Mouse (Mus musculus): Measurements from ENCODE around the gene Tmem218.

Tmem218 gene

DNA sequence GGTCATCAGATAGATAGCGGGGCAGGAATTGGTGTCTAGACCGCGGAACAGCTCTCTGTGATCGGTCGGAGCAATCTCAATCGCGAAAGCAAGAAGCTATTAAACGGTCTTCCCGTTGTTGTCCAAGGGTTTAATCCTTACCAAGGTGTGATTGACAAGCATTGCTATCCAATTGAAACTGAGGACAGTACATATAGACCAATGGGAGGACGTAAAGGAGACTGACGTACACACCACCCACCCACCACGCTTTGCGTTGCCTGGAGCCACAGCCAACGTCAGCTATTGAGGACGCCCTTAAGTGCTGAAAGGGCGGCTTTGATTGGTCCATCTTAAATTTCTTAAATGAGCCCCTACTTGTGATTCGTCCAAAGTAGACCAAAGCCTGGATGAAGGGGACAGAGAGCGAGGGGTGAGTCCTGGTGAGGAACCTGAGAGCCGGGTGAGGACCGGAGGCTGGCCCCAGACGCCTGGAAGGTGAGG lies at the start of gene Tmem218:
TSS of gene Tmem218 (plus strand) at position 295 of the 483 bp plus-strand sequence.
- DNase-seq = peak; percentile 91

GRCm38 (mm10) chr9:37160686-37161085 lies 47.3 kb upstream of the Tmem218 start:
- DNase-seq = no peak

DNA sequence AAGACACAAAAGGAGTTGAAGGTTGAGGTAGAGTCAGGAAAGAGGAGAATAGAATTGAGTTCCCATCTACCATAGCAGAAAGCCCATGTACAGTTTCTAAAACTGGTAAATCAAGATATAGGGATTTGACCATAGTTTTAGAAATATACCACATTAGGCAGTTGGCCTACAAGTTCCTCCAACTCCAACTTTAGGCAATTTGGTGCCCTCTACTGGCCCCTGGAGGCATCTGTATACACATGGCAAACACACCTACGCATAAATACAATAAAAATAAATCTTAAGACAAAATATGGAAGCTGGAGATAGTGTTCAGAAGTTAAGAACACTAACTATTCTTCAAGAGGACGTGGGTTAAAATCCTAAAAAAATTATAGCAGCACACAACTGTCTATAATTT lies 41.1 kb upstream of the Tmem218 start:
- no peak for DNase-seq

DNA sequence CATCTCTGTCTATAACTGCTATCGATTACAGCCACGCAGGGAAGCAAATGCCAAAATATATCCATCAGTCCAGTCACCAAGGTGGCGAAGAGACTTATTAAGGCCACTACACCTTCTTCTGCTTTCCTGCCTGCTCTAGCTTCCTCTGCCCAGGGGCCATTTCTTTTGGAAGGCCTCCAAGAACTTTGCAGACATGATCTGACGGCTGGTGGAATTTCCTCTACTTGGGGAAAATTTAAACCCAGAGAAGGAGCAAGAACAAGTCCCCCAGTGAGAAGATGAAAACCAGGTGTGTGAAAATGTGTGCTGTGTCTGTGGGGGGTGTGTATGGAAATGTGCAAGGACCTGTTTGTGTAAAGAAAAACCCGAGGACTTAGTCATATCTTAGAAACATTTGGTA lies 34.6 kb upstream of the Tmem218 start:
- no peak for DNase-seq

DNA sequence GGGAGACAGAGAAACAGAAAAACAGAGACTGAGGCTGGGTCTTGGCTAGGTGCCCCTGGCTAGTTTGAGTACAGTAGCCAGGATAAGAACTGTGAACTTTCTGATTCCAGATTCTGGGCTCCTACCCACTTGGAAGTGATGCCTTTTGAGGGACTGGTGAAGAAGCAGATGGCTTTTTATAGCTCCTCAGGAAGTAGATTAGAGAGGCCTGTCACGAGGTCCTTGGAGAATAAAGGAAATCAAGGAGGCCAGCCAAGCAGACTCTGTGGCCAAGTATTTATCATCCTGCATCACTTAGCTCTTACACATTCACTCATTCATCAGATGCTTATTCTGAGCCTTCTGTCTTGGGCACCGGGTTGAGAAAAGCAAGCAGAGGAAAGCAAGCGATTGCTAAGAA lies 32.0 kb upstream of the Tmem218 start:
- DNase-seq = no peak

GRCm38 (mm10) chr9:37177107-37177506 lies 30.9 kb upstream of the Tmem218 start:
- peak; percentile 44 for DNase-seq

DNA sequence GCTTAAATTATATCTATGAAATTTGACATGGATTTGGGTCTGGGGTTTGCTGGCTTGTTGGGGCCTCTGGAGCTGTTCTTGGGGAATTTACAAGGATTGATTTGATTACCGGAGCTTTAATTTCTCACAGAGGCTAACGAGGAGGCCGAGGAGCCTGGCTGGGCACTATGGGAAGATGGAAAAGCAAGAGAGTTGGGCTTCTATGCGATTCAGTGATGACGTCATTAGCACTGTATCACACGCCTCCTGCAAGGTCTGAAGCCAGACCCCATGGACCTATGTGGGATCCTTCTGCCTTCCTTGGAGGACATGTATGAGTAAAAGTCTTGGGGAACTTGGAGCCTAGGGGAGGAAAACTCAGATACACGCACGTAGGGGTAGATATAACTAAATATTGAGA lies 30.5 kb upstream of the Tmem218 start:
- DNase-seq = no peak

GRCm38 (mm10) chr9:37178911-37179310 lies 29.1 kb upstream of the Tmem218 start:
- no peak for DNase-seq

GRCm38 (mm10) chr9:37179596-37179995 lies 28.4 kb upstream of the Tmem218 start:
- no peak for DNase-seq

GRCm38 (mm10) chr9:37181596-37181995 lies 26.4 kb upstream of the Tmem218 start:
- no peak for DNase-seq

DNA sequence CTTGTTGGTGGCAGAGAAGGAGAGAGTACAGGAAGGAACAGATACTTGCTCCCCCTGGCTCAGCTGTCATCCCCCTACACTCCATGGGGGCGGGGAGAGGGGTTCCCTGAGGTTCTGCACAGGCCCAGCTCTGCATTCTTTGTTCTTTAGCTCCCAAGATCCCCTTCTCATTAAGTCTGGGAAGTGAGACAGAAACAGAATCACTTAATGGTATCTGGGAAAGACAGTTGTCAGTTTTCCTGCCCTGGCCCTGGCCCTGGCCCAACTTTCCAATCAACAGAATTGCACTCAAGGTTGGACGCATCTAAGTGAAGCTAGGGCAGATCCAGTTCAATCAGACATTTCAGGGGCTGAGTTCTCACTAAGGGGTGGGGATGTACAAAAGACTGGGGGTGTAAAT lies 24.8 kb upstream of the Tmem218 start:
- DNase-seq = no peak

DNA sequence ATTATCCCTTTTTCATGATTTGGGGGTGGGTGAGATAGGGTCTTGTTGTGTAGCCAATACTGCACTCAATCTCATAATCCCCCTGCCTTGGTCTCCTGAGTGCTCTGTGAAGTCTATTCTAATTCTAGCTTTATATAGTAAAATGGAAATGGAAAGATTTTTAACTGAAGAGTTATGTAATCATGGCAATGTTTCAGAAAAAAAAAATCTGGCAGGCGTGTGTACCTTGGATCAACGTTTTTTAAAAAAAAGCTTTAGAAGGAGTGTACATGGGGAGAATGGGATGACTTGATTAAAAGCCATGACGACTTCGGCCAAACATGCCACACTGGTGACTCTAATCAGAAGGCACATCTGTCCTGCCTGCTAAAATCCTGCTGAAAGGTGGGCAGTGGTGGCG lies 20.6 kb upstream of the Tmem218 start:
- no peak for DNase-seq

DNA sequence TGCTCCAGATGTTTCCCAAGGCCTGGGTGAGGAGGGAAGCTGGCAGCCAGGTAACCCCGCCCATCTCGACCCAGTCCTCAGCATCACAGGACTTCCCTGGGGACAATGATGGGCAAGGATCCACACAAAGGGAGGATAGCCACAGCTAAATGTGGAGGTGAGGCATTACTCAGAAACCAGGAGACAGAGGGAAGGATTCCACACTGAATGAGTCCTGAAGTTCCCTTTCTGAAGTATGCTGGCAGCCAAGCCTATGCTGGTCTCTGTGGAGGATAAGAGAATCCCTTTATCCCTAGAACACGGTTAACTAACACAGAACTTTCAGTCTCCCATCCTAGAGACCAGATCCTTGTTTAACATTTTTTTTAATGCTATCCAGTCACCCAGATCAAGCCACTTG lies 20.0 kb upstream of the Tmem218 start:
- DNase-seq = no peak

DNA sequence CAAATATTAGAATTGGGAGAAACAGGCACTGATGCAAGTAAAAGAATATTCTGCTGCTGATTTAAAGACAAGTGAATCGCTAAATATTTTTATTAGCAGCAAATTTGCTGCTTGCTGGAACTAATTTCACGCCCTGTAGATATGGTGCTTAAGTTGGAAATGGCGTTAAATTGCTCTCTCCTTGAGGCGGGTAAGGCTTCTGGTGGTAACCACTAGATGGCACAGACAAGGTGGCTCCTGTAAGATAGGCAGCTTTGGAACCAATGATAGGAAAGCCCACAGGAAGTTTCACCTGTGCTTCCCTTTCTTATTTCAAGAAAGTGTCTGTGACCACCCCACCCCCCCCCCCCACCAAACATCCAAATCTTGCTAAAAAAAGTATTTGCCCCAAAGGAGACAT lies 11.0 kb upstream of the Tmem218 start:
- no peak for DNase-seq

DNA sequence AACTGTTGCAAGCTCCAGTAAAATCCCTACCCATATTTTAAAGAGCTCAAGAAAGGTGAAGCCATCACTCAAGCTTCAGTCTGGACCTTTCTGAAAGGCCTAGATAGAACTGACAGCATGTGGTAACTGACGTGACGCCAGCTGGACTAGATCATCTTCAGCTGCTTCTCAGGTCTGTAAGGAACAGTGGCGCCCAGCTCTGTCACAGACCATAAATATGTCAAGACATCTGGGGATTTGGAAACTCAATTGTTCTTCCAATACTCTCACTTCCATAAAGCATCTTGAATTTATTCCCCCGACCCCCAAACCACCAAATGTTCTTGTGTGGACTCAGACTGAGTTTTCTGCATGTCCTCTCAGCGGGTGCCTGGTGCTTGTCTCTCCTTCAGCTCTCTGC lies 7.6 kb upstream of the Tmem218 start:
- no peak for DNase-seq

- no peak for DNase-seq
These were observed 4.1 kb upstream of the Tmem218 start for GRCm38 (mm10) chr9:37203884-37204283.

- DNase-seq = no peak
These were observed 5.2 kb downstream of the Tmem218 start for GRCm38 (mm10) chr9:37213060-37213738.

- no peak for DNase-seq
These were observed 6.5 kb downstream of the Tmem218 start for GRCm38 (mm10) chr9:37214327-37215060.

DNA sequence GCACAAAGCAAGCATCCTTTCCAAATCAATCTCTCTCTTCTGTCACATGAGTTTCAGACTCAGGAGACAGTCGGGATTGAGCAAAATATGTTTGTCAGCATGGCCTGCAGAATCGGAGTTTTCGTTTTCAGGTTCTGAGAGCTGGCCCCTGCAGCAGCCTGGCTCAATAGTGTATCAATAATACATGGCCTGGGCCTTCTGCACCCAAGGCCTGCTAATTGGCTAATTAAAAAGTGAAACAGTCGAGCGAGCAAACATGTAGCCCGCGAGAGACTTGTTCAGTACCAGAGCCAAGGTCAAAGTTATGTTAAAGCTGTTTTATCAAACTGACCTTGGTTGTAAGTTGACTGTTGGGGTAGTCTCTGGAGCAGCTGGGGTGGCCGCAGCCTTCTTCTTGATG lies 12.7 kb downstream of the Tmem218 start:
- DNase-seq = no peak

DNA sequence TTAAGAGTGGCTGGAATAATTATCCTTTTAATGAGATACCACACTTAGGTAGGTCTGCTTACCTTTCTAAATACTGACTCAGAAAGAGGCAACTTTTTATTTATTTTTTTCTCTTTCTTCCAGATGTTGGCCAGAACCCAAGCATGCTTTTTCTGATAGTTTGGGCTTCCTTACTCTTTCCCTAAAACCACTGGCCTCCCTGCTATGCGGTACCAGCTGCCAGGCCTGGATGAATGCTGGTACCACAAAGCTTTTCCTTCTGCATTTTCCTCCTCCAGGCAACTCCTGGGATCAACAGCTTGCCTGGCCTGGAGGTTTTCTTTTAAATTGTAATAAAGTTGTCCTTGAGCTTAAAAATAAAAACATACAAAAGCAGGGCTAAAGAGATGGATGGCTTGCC lies 17.6 kb downstream of the Tmem218 start:
- no peak for DNase-seq

- peak; percentile 30 for DNase-seq
These were observed 21.9 kb downstream of the Tmem218 start for GRCm38 (mm10) chr9:37229880-37230325.

- no peak for DNase-seq
These were observed 22.6 kb downstream of the Tmem218 start for GRCm38 (mm10) chr9:37230486-37231195.
